Mouse (Mus musculus) liver, embryonic 14.5 days (tissue): ENCODE measurements around the gene Zfp553. TPM values are rescaled to one million over a fixed set of nuclear protein-coding genes. Genes with fewer than 3 reads are reported as not detected.

Experiments used
- ATAC-seq: fragments of 200-750 bp; cut with Nextera tagmentation; 2 replicates; pipeline ENCODE4 v1.8.0; 2017; ENCODE audit warnings: moderate number of reproducible peaks, mild to moderate bottlenecking, moderate library complexity; ENCODE audit not compliant: insufficient read depth
- DNase-seq, 3 experiments: peaks; one replicate each; pipeline ENCODE4 v3.0.0-alpha.2; 2012 to 2013; ENCODE audit warnings: low read depth in 3 of 3, low spot score in 3 of 3
- H3K27ac ChIP-seq: fragments of 300-500 bp; sonication (generic); 2 replicates; pipeline ENCODE4 v1.5.1; 2014; ENCODE audit warnings: moderate library complexity, mild to moderate bottlenecking, control low read depth, inconsistent platforms
- H3K27me3 ChIP-seq: fragments of 300-500 bp; sonication (generic); 2 replicates; pipeline ENCODE4 v1.6.1; 2014; ENCODE audit warnings: mild to moderate bottlenecking, low read length, moderate library complexity; ENCODE audit not compliant: control insufficient read depth, insufficient read depth
- H3K36me3 ChIP-seq: fragments of 300-500 bp; sonication (generic); replicated peaks from 2 replicates; pipeline ENCODE4 v1.6.1; 2014; ENCODE audit warnings: low read depth; ENCODE audit not compliant: control insufficient read depth, insufficient read depth
- H3K4me1 ChIP-seq, 2 experiments: fragments of 200-500 bp in 1 of 2; fragments of 300-500 bp in 1 of 2; sonication (generic) in 1 of 2; replicated peaks; 2 replicates each; pipeline ENCODE4 v1.6.1; 2012 to 2014; ENCODE audit warnings: antibody characterized with exemption in 1 of 2, inconsistent platforms in 1 of 2, low read length in 1 of 2; ENCODE audit not compliant: control insufficient read depth in 2 of 2, insufficient read depth in 2 of 2
- H3K4me2 ChIP-seq: fragments of 300-500 bp; sonication (generic); 2 replicates; pipeline ENCODE4 v1.6.1; 2014; ENCODE audit warnings: low read depth, mild to moderate bottlenecking, control low read depth, moderate library complexity
- H3K4me3 ChIP-seq, 2 experiments: fragments of 200-500 bp in 1 of 2; fragments of 300-500 bp in 1 of 2; sonication (generic) in 1 of 2; 2 replicates each; pipeline ENCODE4 v1.5.1; 2012 to 2014; ENCODE audit warnings: low read depth in 2 of 2, low read length in 2 of 2, mild to moderate bottlenecking in 2 of 2, control low read depth in 1 of 2, inconsistent platforms in 1 of 2, moderate library complexity in 1 of 2; ENCODE audit not compliant: insufficient read depth in 1 of 2
- H3K9ac ChIP-seq: fragments of 300-500 bp; sonication (generic); replicated peaks from 2 replicates; pipeline ENCODE4 v1.6.1; 2014; ENCODE audit warnings: mild to moderate bottlenecking, control low read depth, moderate library complexity
- H3K9me3 ChIP-seq: fragments of 300-500 bp; sonication (generic); 2 replicates; pipeline ENCODE4 v1.6.1; 2016; ENCODE audit warnings: low read length, mixed read lengths; ENCODE audit not compliant: control insufficient read depth
- CTCF ChIP-seq: IDR thresholded peaks from 2 replicates; pipeline ENCODE4 v1.5.1; 2016; ENCODE audit warnings: antibody characterized with exemption, low read depth, control low read depth
- EP300 ChIP-seq: IDR thresholded peaks from 2 replicates; pipeline ENCODE4 v1.6.1; 2016; ENCODE audit warnings: antibody characterized with exemption, low read depth
- WGBS: fragments of 180-500 bp; shearing (Covaris S2); extraction: QIAGEN DNeasy Blood & Tissue Kit; methylation state at CpG from one replicate; pipeline ENCODE4 v1.1.7; 2014; ENCODE audit not compliant: insufficient replicate concordance; 5-methylcytosine and 5-hydroxymethylcytosine counted together
- polyA plus RNA-seq, 2 experiments: library from polyadenylated mRNA; depleted of rRNA in 1 of 2; stranded (reverse) in 1 of 2; unstranded in 1 of 2; fragments of >200 nt; fragmentation: Nextera tagmentation in 1 of 2; extraction: Ambion mirVana in 1 of 2; gene quantifications; 2 replicates each; pipeline versions ENCODE4 v1.2.1 to v1.2.3; 2012 to 2014

The Zfp553 gene
- polyA plus RNA-seq, 2 experiments, result 2.4 to 3.4 TPM

GRCm38 (mm10) chr7:127263526-127263925 is 30.7 kb downstream of the Zfp553 start:
- ATAC-seq (no peak), DNase-seq (no peak)
- Histone ChIP-seq H3K4me3 (no peak overlapping the region), H3K27me3 (no peaks in the 10 kb centered on the region), H3K4me1 (peaks cover 22 to 24% of the 10 kb centered on the region in 2 experiments), H3K9me3 (no peaks in the 10 kb centered on the region), H3K27ac (no peak overlapping the region), H3K36me3 (no peaks in the 10 kb centered on the region), H3K4me2 (no peak overlapping the region), H3K9ac (no peak overlapping the region)
- 88% methylated on average over 3 of the region's 3 CpGs for WGBS
- TF ChIP-seq EP300 (no peak), CTCF (no peak)

GRCm38 (mm10) chr7:127270256-127270655 is 37.4 kb downstream of the Zfp553 start:
- no peak for TF ChIP-seq CTCF
- TF ChIP-seq EP300, result no peak
- peaks cover 8% of the 10 kb centered on the region for H3K36me3 ChIP-seq
- no peak overlapping the region for H3K4me2 ChIP-seq
- no peak overlapping the region for H3K27ac ChIP-seq
- no peak overlapping the region for H3K9ac ChIP-seq
- H3K27me3 ChIP-seq, result no peaks in the 10 kb centered on the region
- WGBS, result 63% methylated on average over 2 of the region's 2 CpGs
- H3K9me3 ChIP-seq, result no peaks in the 10 kb centered on the region
- DNase-seq (no peak), ATAC-seq (no peak)
- H3K4me1 ChIP-seq, result peaks cover 6 to 19% of the 10 kb centered on the region in 2 experiments
- no peak overlapping the region for H3K4me3 ChIP-seq

GRCm38 (mm10) chr7:127270666-127271065 is 37.8 kb downstream of the Zfp553 start:
- ATAC-seq, result no peak
- no peak overlapping the region for H3K27ac ChIP-seq
- no peak overlapping the region for H3K4me3 ChIP-seq

GRCm38 (mm10) chr7:127271093-127271492 is 38.2 kb downstream of the Zfp553 start:
- no peaks in the 10 kb centered on the region for H3K27me3 ChIP-seq
- H3K4me3 ChIP-seq, result no peak overlapping the region; a peak in 1 of 4 replicates
- 83% methylated on average over 4 of the region's 4 CpGs for WGBS
- DNase-seq (no peak), ATAC-seq (no peak)
- TF ChIP-seq CTCF, result no peak
- no peak for TF ChIP-seq EP300
- H3K27ac ChIP-seq, result no peak overlapping the region
- H3K4me2 ChIP-seq, result peak overlapping the region; percentile 93
- H3K36me3 ChIP-seq, result peaks cover 8% of the 10 kb centered on the region
- no peaks in the 10 kb centered on the region for H3K9me3 ChIP-seq
- peaks cover 6 to 19% of the 10 kb centered on the region in 2 experiments for H3K4me1 ChIP-seq
- no peak overlapping the region for H3K9ac ChIP-seq

More at GRCm38 (mm10) chr7:127270666-127271065, 37.8 kb downstream of the Zfp553 start:
- Histone ChIP-seq H3K9ac (no peak overlapping the region), H3K4me2 (peak overlapping the region; percentile 93; the same call in 1 of the 2 replicates), H3K27me3 (no peaks in the 10 kb centered on the region), H3K4me1 (peaks cover 6 to 19% of the 10 kb centered on the region in 2 experiments), H3K36me3 (peaks cover 8% of the 10 kb centered on the region), H3K9me3 (no peaks in the 10 kb centered on the region)
- no peak for DNase-seq
- WGBS, result 61% methylated on average over 5 of the region's 5 CpGs
- TF ChIP-seq CTCF (no peak), EP300 (no peak)

- no peak for TF ChIP-seq CTCF
- no peak for TF ChIP-seq EP300
- peak overlapping the region; percentile 73 to 90 for H3K4me3 ChIP-seq
- H3K4me1 ChIP-seq, result peaks cover 6 to 26% of the 10 kb centered on the region in 2 experiments
- no peaks in the 10 kb centered on the region for H3K9me3 ChIP-seq
- H3K36me3 ChIP-seq, result peaks cover 8% of the 10 kb centered on the region
- DNase-seq, result no peak
- peak overlapping the region; percentile 93 for H3K4me2 ChIP-seq
- no peak for ATAC-seq
- peak overlapping the region; percentile 72 for H3K9ac ChIP-seq
- no peaks in the 10 kb centered on the region for H3K27me3 ChIP-seq
- 81% methylated on average over 15 of the region's 15 CpGs for WGBS
- no peak overlapping the region for H3K27ac ChIP-seq
These were observed 39.7 kb downstream of the Zfp553 start for GRCm38 (mm10) chr7:127272566-127272965.
